Mouse (Mus musculus) stomach, postnatal 0 days (tissue): ENCODE results near the gene Oprl1.

Experiments used
- CTCF ChIP-seq: IDR thresholded peaks from 2 replicates; pipeline ENCODE4 v1.5.1; 2016; ENCODE audit warnings: antibody characterized with exemption, low read depth, mild to moderate bottlenecking, moderate library complexity
- EP300 ChIP-seq: optimal IDR thresholded peaks from 2 replicates; pipeline ENCODE3; 2016; ENCODE audit warnings: antibody characterized with exemption

GRCm38 (mm10) chr2:181696801-181697420 is 17.9 kb upstream of the Oprl1 start:
- TF ChIP-seq EP300 = no peak
- TF ChIP-seq CTCF = no peak
